Mouse (Mus musculus) spleen, postnatal 36 days (tissue): Measurements from ENCODE around the gene Selp.

Experiments used
- DNase-seq, 2 experiments: peaks; one replicate each; pipeline ENCODE4 v3.0.0; 2022; ENCODE audit warnings: low spot score in 2 of 2, mixed read lengths in 1 of 2

Gene Selp

GRCm38 (mm10) chr1:164114947-164115493 lies at the start of gene Selp:
TSS of gene Selp (plus strand) at chr1:164115264.
- DNase-seq = no peak

GRCm38 (mm10) chr1:164069261-164069660 lies 45.8 kb upstream of the Selp start:
- DNase-seq = no peak

DNA sequence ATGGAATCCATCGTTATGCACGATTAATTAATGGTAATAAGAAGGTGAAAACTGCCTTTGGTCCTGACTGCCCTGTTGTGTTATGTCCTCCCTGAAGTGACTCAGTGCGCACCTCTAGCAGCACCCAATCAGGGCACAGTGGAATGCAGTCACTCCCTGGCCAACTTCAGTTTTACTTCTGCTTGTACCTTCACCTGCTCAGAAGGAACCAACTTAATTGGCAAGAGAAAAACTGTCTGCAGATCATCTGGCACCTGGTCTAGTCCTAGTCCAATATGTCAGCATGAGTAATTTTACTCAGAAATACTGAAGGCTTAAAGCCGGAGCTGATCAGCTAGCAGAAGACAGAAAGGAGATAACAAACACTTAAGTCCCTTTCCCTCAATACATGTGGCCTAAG lies 44.6 kb upstream of the Selp start:
- peak; percentile 72 to 76 for DNase-seq

DNA sequence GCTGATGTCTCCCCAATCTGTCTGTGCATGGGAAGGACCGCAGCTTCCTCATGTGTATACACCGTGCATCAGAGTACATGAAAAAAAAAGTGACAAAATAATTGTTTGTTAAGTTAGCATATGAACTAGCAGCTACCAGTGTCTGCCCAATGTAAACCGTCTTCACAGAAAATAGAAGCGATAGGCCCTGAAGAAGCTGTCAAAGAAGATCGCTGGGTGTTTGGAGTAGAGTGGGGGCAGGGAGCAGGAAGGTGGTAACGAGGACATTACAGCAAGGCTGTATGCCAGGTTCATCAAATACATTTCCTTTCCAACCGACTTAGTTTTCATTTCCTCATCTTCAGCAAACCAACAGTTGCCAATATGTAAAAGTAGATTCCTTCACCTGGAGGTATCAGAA lies 44.0 kb upstream of the Selp start:
- peak; percentile 77 to 81 for DNase-seq

DNA sequence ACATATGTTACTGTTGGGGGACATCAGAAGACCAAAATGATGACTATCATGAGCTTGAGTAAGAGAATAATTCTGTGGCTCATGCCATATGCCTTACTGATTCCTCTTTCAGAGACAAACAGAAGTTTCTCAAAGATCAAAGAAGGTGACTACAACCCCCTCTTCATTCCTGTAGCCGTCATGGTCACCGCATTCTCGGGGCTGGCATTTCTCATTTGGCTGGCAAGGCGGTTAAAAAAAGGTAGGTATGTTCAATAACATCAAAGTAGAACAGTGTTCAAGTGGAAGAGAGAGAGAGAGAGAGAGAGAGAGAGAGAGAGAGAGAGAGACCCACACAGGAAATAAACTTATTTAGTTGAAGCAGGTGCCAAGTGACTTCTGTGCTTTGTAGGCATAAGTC lies 43.1 kb upstream of the Selp start:
- DNase-seq = no peak

DNA sequence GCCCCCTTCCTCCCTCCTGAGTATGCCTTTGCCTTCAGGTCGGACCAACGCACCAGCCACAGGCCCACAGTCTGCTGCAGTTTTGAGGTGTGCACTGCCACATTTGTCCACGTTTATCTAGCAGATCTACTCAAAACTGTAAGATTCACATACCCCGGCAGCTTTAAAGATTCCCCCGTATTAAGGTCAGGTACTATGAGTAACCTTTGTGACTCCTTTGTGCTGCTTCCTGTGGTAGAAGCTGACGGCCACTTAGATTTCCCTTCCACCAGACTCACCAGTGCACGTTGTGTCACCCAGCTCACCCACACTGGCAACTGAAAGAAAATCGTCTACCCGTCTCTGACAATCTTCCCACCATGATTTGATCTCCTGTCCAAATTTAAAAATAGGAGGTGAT lies 42.0 kb upstream of the Selp start:
- DNase-seq = no peak

- no peak for DNase-seq
Measured at GRCm38 (mm10) chr1:164073803-164074202, 41.3 kb upstream of the Selp start.

DNA sequence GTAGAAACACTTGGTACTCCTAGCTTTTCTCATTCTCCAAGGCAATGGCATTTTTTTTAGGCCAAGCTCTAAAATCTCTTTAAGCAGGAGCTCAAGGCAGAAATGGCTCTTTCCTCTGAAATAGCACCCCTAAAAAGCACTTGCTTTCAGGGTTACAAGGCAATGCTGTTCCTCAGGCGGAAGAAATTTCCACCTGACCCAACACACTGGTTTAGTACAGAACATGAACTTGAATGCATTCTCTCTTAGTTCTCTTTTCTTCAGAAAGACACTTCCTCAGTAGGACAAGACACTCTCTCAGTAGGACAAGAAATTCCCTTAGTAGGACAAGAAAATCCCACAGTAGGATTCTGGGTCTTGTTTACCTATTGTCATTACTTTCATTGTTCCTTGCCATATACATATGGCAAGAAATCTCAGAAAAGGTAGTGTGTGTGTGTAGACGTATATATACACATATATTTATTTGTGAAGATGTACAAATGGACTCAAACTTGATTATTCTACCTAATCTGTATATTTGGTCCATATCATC lies 40.4 kb upstream of the Selp start:
- peak; percentile 56 to 63 for DNase-seq

DNA sequence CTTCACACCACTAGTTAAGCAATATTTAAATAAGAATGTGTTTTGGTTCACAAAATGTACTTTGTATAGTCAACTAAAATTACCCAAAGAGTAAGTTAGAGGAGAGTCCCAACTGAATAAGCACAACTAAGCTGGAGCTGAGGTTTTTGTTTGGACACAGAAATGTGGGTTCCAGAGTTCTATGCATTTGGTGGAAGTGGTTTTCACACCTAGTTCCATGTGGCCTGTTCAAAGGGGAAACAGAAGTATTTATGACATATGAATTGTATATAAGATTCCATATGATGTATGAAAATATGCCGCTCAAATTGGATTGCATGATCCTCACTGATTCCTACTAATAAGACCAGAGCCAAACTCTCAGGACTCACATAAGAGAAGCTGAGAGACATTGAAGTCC lies 39.6 kb upstream of the Selp start:
- no peak for DNase-seq

DNA sequence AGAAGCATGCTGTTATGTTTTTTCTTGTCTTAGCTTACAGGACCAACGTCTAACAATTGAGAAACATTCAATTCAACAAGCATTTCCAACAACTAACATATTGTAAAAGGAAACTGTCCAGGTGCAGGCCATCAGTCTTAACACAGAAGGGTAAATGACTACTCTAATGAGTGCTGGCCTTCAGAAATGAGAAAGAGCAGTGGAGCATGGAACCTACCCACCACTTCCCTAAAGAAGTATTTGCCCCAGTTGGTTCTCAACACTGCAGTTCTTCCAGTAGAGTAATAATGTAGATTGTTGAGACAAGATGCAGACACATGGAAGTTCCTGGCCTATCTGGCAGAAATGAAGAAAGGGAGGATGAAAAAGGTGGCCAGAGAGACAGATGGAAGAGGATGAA lies 38.6 kb upstream of the Selp start:
- peak; percentile 76 to 79 for DNase-seq

- DNase-seq = peak; percentile 75
Measured at GRCm38 (mm10) chr1:164077031-164077430, 38.0 kb upstream of the Selp start.

DNA sequence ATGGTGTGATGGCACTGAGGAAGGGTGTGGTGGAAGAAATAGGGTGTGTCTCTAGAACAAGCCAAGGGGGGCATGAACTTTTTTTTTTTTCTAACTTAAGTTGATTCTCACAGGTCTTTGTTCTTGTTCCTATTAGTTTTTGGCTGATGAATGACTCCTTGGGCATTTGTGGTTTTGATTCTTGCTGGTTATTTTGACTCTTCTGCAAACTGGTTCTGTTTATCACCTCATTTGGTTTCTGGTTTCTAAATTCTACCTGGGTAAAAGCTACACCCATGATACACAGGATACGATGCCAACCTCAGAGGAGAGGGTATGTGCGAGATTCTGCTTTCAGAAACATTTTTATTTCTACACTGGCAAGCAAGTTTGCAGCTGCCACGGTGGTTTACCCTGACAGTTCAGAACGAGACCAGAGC lies 36.7 kb upstream of the Selp start:
- peak; percentile 83 to 85 for DNase-seq

GRCm38 (mm10) chr1:164079091-164079490 lies 36.0 kb upstream of the Selp start:
- no peak for DNase-seq

- DNase-seq = no peak
Measured at GRCm38 (mm10) chr1:164083046-164083445, 32.0 kb upstream of the Selp start.

DNA sequence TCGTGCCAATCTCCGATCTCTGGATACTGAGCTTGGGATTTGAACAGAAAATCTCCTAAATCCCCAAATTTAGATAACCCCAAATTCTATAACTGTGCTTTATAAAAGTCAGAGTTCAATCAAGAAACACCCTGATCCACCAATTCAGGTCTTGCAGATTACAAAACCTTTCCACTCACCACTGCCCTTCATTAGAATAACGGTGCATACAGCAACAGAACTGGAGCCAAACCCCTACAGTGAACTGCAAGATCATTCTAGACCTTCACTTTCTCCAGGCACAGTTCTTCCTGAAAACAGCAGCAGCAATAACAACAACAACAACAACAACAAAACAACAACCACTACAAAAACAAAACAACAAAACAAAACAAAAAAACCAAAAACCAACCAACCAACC lies 28.3 kb upstream of the Selp start:
- DNase-seq = no peak

GRCm38 (mm10) chr1:164087872-164088271 lies 27.2 kb upstream of the Selp start:
- DNase-seq = no peak

- DNase-seq = no peak
Measured at GRCm38 (mm10) chr1:164096780-164097179, 18.3 kb upstream of the Selp start.

DNA sequence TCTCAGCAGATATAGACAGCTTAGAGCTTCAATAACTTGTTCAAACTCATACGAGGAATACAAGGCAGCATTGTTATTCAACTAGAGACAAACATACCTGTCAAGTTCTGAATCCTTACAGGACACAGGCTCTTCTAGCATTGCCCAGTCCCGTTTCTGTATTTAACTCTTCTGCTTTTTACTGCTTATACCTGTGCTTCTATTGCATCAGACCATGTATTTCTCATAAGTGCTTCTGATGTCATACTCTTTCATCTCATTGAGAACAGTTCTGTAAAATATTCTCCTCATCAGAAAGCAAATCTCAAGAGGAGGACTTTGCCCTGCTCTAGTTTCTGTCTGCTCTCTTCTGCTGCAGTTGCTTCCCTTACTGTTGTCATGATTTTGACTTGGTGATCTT lies 17.2 kb upstream of the Selp start:
- no peak for DNase-seq

DNA sequence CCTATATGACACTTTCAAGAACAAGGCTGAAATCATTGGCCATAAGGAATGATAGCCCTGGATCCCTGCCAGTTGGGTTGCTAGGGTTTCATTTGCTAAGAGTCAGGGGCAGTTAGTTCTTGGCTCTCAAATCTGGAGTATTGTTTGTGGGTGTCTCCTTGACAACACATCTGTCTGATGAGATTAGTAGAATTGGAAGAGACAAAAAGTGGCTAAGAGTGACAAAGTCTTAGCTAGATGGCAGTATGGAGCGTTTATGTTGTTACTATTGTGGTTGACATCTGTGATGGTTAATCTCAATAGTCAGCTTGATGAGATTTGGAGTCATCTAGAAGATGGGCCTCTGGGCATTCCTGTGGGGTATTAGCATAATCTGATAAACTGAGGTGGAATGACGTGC lies 16.7 kb upstream of the Selp start:
- DNase-seq = no peak

GRCm38 (mm10) chr1:164109763-164110162 lies 5.3 kb upstream of the Selp start:
- DNase-seq = peak in 1 of 2 experiments; percentile 28

GRCm38 (mm10) chr1:164110591-164111329 lies 4.3 kb upstream of the Selp start:
- no peak for DNase-seq

DNA sequence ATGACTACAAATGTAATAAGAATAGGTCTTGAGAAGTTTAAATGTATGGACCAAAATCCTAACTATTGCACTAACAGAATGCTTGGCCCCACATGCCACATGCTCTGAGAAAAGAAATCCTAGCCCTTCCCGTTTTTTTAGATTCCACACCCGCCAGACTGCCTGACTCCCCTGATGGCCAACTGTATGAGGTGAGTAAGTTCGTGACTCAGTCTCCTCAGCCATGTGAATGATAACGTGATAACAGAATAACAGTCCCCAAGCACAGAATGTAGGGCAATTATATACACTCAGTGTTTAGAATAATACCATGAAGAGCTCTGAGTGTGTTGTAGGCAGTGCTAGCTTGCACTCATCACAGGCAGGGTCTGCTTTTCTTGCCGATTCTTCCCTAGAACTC lies 784 bp upstream of the Selp start:
- no peak for DNase-seq

GRCm38 (mm10) chr1:164115647-164116046 lies 583 bp downstream of the Selp start:
- no peak for DNase-seq
